Mouse (Mus musculus) liver, embryonic 12.5 days (tissue): Measurements from ENCODE around the gene Csad. TPM values are rescaled to one million over a fixed set of nuclear protein-coding genes. Genes with fewer than 3 reads are reported as not detected.

Source experiments
- ATAC-seq: fragments of 200-750 bp; cut with Nextera tagmentation; 2 replicates; pipeline ENCODE4 v1.8.0; 2017; ENCODE audit warnings: moderate number of reproducible peaks, mild to moderate bottlenecking, moderate library complexity
- H3K27ac ChIP-seq: fragments of 300-500 bp; sonication (generic); 2 replicates; pipeline ENCODE4 v1.5.1; 2016; ENCODE audit warnings: mild to moderate bottlenecking
- H3K27me3 ChIP-seq: fragments of 300-500 bp; sonication (generic); replicated peaks from 2 replicates; pipeline ENCODE4 v1.6.1; 2016; ENCODE audit warnings: mild to moderate bottlenecking, moderate library complexity
- H3K36me3 ChIP-seq: fragments of 300-500 bp; sonication (generic); 2 replicates; pipeline ENCODE4 v1.6.1; 2016; ENCODE audit warnings: mild to moderate bottlenecking, moderate library complexity
- H3K4me1 ChIP-seq: fragments of 300-500 bp; sonication (generic); 2 replicates; pipeline ENCODE4 v1.6.1; 2016
- H3K4me2 ChIP-seq: fragments of 300-500 bp; sonication (generic); 2 replicates; pipeline ENCODE4 v1.6.1; 2016; ENCODE audit warnings: mild to moderate bottlenecking, moderate library complexity
- H3K4me3 ChIP-seq: fragments of 300-500 bp; sonication (generic); 2 replicates; pipeline ENCODE4 v1.5.1; 2016; ENCODE audit warnings: mild to moderate bottlenecking, moderate library complexity
- H3K9ac ChIP-seq: fragments of 300-500 bp; sonication (generic); 2 replicates; pipeline ENCODE4 v1.6.1; 2016; ENCODE audit warnings: mild to moderate bottlenecking, moderate library complexity
- H3K9me3 ChIP-seq: fragments of 300-500 bp; sonication (generic); replicated peaks from 2 replicates; pipeline ENCODE4 v1.6.1; 2016; ENCODE audit warnings: mild to moderate bottlenecking, moderate library complexity
- WGBS: fragments of 180-500 bp; shearing (Covaris S2); methylation state at CpG from one replicate; pipeline ENCODE4 v1.1.7; 2016; ENCODE audit not compliant: insufficient replicate concordance; 5-methylcytosine and 5-hydroxymethylcytosine counted together
- polyA plus RNA-seq: library from polyadenylated mRNA; unstranded; fragments of >200 nt; fragmentation: Nextera tagmentation; extraction: Ambion mirVana; gene quantifications from 2 replicates; pipeline ENCODE4 v1.2.1, GENCODE M21; 2016

Gene Csad
- polyA plus RNA-seq: 21.9 and 26.6 TPM in 2 replicates

- Histone ChIP-seq H3K27ac (peak within 1 kb of the TSS; percentile 98), H3K4me1 (peaks cover 42% of the 10 kb centered on the region), H3K9ac (peak within 1 kb of the TSS; percentile 89), H3K4me2 (peak within 1 kb of the TSS; percentile 93), H3K4me3 (peak within 1 kb of the TSS; percentile 80), H3K36me3 (peaks cover 52% of the 10 kb centered on the region), H3K9me3 (no peaks in the 10 kb centered on the region), H3K27me3 (no peaks in the 10 kb centered on the region)
- ATAC-seq: no peak
- WGBS: 76% methylated on average over 19 of the region's 19 CpGs
These were observed at the start of gene Csad for GRCm38 (mm10) chr15:102204674-102205505. TSS of gene Csad (minus strand) at chr15:102204724.

GRCm38 (mm10) chr15:102250521-102250920 lies 46.0 kb upstream of the Csad start:
- WGBS: 60% methylated on average over 5 of the region's 5 CpGs
- Histone ChIP-seq H3K36me3 (no peaks in the 10 kb centered on the region), H3K4me1 (peaks cover 44% of the 10 kb centered on the region), H3K9me3 (no peaks in the 10 kb centered on the region), H3K9ac (no peak overlapping the region), H3K4me2 (no peak overlapping the region), H3K4me3 (no peak overlapping the region), H3K27me3 (peaks cover 99% of the 10 kb centered on the region), H3K27ac (no peak overlapping the region)
- ATAC-seq: no peak

- H3K36me3 ChIP-seq: no peaks in the 10 kb centered on the region
- no peaks in the 10 kb centered on the region for H3K9me3 ChIP-seq
- H3K27ac ChIP-seq: 0 out of 2 replicates have a peak overlapping the region, but pooled peaks have one; percentile 13
- peaks cover 99% of the 10 kb centered on the region for H3K27me3 ChIP-seq
- no peak for ATAC-seq
- WGBS: 46% methylated on average over 9 of the region's 9 CpGs
- no peak overlapping the region for H3K4me3 ChIP-seq
- no peak overlapping the region for H3K9ac ChIP-seq
- H3K4me1 ChIP-seq: peaks cover 49% of the 10 kb centered on the region
- no peak overlapping the region for H3K4me2 ChIP-seq
These were observed 45.4 kb upstream of the Csad start for GRCm38 (mm10) chr15:102249967-102250366.

- Histone ChIP-seq H3K4me3 (0 out of 2 replicates have a peak overlapping the region, but pooled peaks have one; percentile 21), H3K36me3 (no peaks in the 10 kb centered on the region), H3K27me3 (peaks cover 99% of the 10 kb centered on the region), H3K4me1 (peaks cover 55% of the 10 kb centered on the region), H3K9me3 (no peaks in the 10 kb centered on the region), H3K9ac (no peak overlapping the region), H3K4me2 (peak overlapping the region; percentile 31), H3K27ac (0 out of 2 replicates have a peak overlapping the region, but pooled peaks have one; percentile 13)
- ATAC-seq: no peak
- 2% methylated on average over 13 of the region's 13 CpGs for WGBS
These were observed 44.7 kb upstream of the Csad start for GRCm38 (mm10) chr15:102249251-102249691.

GRCm38 (mm10) chr15:102248812-102249191 lies 44.3 kb upstream of the Csad start:
- H3K4me1 ChIP-seq: peaks cover 56% of the 10 kb centered on the region
- H3K9ac ChIP-seq: no peak overlapping the region
- H3K4me3 ChIP-seq: no peak overlapping the region
- 0 out of 2 replicates have a peak overlapping the region, but pooled peaks have one; percentile 53 for H3K27ac ChIP-seq
- ATAC-seq: no peak
- peaks cover 99% of the 10 kb centered on the region for H3K27me3 ChIP-seq
- WGBS: 0% methylated on average over 3 of the region's 3 CpGs
- no peaks in the 10 kb centered on the region for H3K36me3 ChIP-seq
- H3K4me2 ChIP-seq: peak overlapping the region; percentile 91; the same call in 1 of the 2 replicates
- H3K9me3 ChIP-seq: no peaks in the 10 kb centered on the region

- H3K9me3 ChIP-seq: no peaks in the 10 kb centered on the region
- no peaks in the 10 kb centered on the region for H3K36me3 ChIP-seq
- no peak for ATAC-seq
- peaks cover 99% of the 10 kb centered on the region for H3K27me3 ChIP-seq
- peak overlapping the region; percentile 91 for H3K4me2 ChIP-seq
- peak overlapping the region; percentile 49; the same call in 1 of the 2 replicates for H3K9ac ChIP-seq
- peak overlapping the region; percentile 75 for H3K27ac ChIP-seq
- H3K4me3 ChIP-seq: peak overlapping the region; percentile 59
- WGBS: 9% methylated on average over 8 of the region's 8 CpGs
- peaks cover 61% of the 10 kb centered on the region for H3K4me1 ChIP-seq
These were observed 43.7 kb upstream of the Csad start for GRCm38 (mm10) chr15:102248131-102248811.

- H3K4me2 ChIP-seq: peak overlapping the region; percentile 91
- H3K27me3 ChIP-seq: peaks cover 100% of the 10 kb centered on the region
- under 1% methylated on average over 62 of the region's 65 CpGs for WGBS
- peak overlapping the region; percentile 49 for H3K9ac ChIP-seq
- H3K4me3 ChIP-seq: peak overlapping the region; percentile 59
- peaks cover 69% of the 10 kb centered on the region for H3K4me1 ChIP-seq
- peak; percentile 31 for ATAC-seq
- no peaks in the 10 kb centered on the region for H3K9me3 ChIP-seq
- H3K36me3 ChIP-seq: no peaks in the 10 kb centered on the region
- H3K27ac ChIP-seq: peak overlapping the region; percentile 75
These were observed 43.0 kb upstream of the Csad start for GRCm38 (mm10) chr15:102247252-102248130.

GRCm38 (mm10) chr15:102246866-102247251 lies 42.3 kb upstream of the Csad start:
- WGBS: under 1% methylated on average over 35 of the region's 35 CpGs
- peak; percentile 9; the same call in 1 of the 2 replicates for ATAC-seq
- Histone ChIP-seq H3K9ac (peak overlapping the region; percentile 49; the same call in 1 of the 2 replicates), H3K4me1 (peaks cover 70% of the 10 kb centered on the region), H3K36me3 (no peaks in the 10 kb centered on the region), H3K27ac (peak overlapping the region; percentile 75), H3K4me2 (peak overlapping the region; percentile 91), H3K27me3 (peaks cover 100% of the 10 kb centered on the region), H3K9me3 (no peaks in the 10 kb centered on the region), H3K4me3 (peak overlapping the region; percentile 59)

GRCm38 (mm10) chr15:102245891-102246741 lies 41.6 kb upstream of the Csad start:
- Histone ChIP-seq H3K4me1 (peaks cover 70% of the 10 kb centered on the region), H3K36me3 (no peaks in the 10 kb centered on the region), H3K9me3 (no peaks in the 10 kb centered on the region), H3K9ac (peak overlapping the region; percentile 23; the same call in 1 of the 2 replicates), H3K27ac (peak overlapping the region; percentile 75), H3K27me3 (peaks cover 100% of the 10 kb centered on the region), H3K4me2 (peak overlapping the region; percentile 91), H3K4me3 (peak overlapping the region; percentile 59)
- peak; percentile 52 for ATAC-seq
- WGBS: 1% methylated on average over 38 of the region's 44 CpGs

- Histone ChIP-seq H3K27me3 (peaks cover 100% of the 10 kb centered on the region), H3K4me3 (peak overlapping the region; percentile 59), H3K9ac (peak overlapping the region; percentile 23; the same call in 1 of the 2 replicates), H3K4me2 (peak overlapping the region; percentile 91), H3K36me3 (no peaks in the 10 kb centered on the region), H3K27ac (peak overlapping the region; percentile 75; the same call in 1 of the 2 replicates), H3K4me1 (peaks cover 70% of the 10 kb centered on the region), H3K9me3 (no peaks in the 10 kb centered on the region)
- no peak for ATAC-seq
- 16% methylated on average over 14 of the region's 14 CpGs for WGBS
These were observed 40.9 kb upstream of the Csad start for GRCm38 (mm10) chr15:102245461-102245881.
